Mouse (Mus musculus) neural tube, embryonic 11.5 days (tissue): ENCODE results near the gene Atp2c1. TPM values are rescaled to one million over a fixed set of nuclear protein-coding genes. Genes with fewer than 3 reads are reported as not detected.

Experiments
- ATAC-seq: fragments of 200-750 bp; cut with Nextera tagmentation; 2 replicates; pipeline ENCODE4 v1.8.0; 2017; ENCODE audit warnings: moderate number of reproducible peaks, mild to moderate bottlenecking, moderate TSS enrichment, moderate library complexity; ENCODE audit not compliant: insufficient read depth, low FRiP score, low TSS enrichment
- DNase-seq: peaks from one replicate; pipeline ENCODE4 v3.0.0-alpha.2; 2015; ENCODE audit warnings: low spot score
- H3K27ac ChIP-seq: fragments of 300-500 bp; sonication (generic); 2 replicates; pipeline ENCODE4 v1.5.1; 2014; ENCODE audit warnings: low read depth, mild to moderate bottlenecking, low read length
- H3K27me3 ChIP-seq: fragments of 300-500 bp; sonication (generic); 2 replicates; pipeline ENCODE4 v1.6.1; 2014; ENCODE audit warnings: mild to moderate bottlenecking, low read length, mixed read lengths; ENCODE audit not compliant: control insufficient read depth, insufficient read depth
- H3K36me3 ChIP-seq: fragments of 300-500 bp; sonication (generic); 2 replicates; pipeline ENCODE4 v1.6.1; 2014; ENCODE audit warnings: mild to moderate bottlenecking, low read length, moderate library complexity, mixed read lengths; ENCODE audit not compliant: control insufficient read depth, insufficient read depth
- H3K4me1 ChIP-seq: fragments of 300-500 bp; sonication (generic); 2 replicates; pipeline ENCODE4 v1.6.1; 2014; ENCODE audit warnings: low read length, mixed read lengths; ENCODE audit not compliant: control insufficient read depth, insufficient read depth
- H3K4me2 ChIP-seq: fragments of 300-500 bp; sonication (generic); 2 replicates; pipeline ENCODE4 v1.6.1; 2014; ENCODE audit warnings: low read depth, mild to moderate bottlenecking, moderate library complexity
- H3K4me3 ChIP-seq: fragments of 300-500 bp; sonication (generic); 2 replicates; pipeline ENCODE4 v1.5.1; 2014; ENCODE audit warnings: low read depth, low read length
- H3K9ac ChIP-seq: fragments of 300-500 bp; sonication (generic); 2 replicates; pipeline ENCODE4 v1.6.1; 2014; ENCODE audit warnings: mild to moderate bottlenecking, low read length
- H3K9me3 ChIP-seq: fragments of 300-500 bp; sonication (generic); 2 replicates; pipeline ENCODE4 v1.6.1; 2016; ENCODE audit warnings: low read length; ENCODE audit not compliant: control insufficient read depth
- WGBS: fragments of 180-500 bp; shearing (Covaris S2); extraction: QIAGEN DNeasy Blood & Tissue Kit; methylation state at CpG from one replicate; pipeline ENCODE4 v1.1.7; 2014; 5-methylcytosine and 5-hydroxymethylcytosine counted together
- polyA plus RNA-seq: library from polyadenylated mRNA; unstranded; fragments of >200 nt; fragmentation: Nextera tagmentation; extraction: Ambion mirVana; gene quantifications from 2 replicates; pipeline ENCODE4 v1.2.1, GENCODE M21; 2014

Gene Atp2c1
- polyA plus RNA-seq, 1 experiment from 2014 or later = 91.5 TPM

DNA sequence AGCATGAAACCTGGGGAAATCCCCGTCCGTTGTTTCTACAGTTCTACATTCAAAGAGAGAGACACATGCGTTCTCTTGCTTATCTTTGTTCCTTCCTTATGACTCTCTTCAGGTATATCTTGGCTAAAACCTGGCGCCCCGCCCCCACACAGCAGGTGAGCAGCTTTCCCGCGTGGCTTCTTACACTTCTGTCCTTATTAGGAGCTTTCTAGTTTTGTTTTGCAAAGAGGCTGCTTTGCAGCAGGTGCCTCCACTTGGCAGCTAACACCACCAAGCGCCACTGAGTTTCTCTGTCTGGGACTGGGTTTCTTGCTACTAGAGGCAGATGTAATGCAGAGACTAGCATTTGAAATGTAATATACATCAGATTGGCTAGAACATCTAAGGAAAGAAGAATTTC is 10.4 kb upstream of the Atp2c1 start:
- DNase-seq (no peak), ATAC-seq (no peak)
- Histone ChIP-seq H3K4me2 (no peak overlapping the region), H3K27me3 (no peaks in the 10 kb centered on the region), H3K9me3 (no peaks in the 10 kb centered on the region), H3K9ac (no peak overlapping the region), H3K4me3 (no peak overlapping the region), H3K4me1 (peaks cover 7% of the 10 kb centered on the region), H3K27ac (no peak overlapping the region), H3K36me3 (no peaks in the 10 kb centered on the region)
- 35% methylated on average over 8 of the region's 8 CpGs for WGBS

GRCm38 (mm10) chr9:105536877-105537276 is 9.8 kb upstream of the Atp2c1 start:
- Histone ChIP-seq H3K4me2 (no peak overlapping the region), H3K4me3 (no peak overlapping the region), H3K9me3 (no peaks in the 10 kb centered on the region), H3K9ac (no peak overlapping the region), H3K27ac (no peak overlapping the region), H3K27me3 (no peaks in the 10 kb centered on the region), H3K36me3 (no peaks in the 10 kb centered on the region), H3K4me1 (peaks cover 7% of the 10 kb centered on the region)
- ATAC-seq = no peak
- 41% methylated on average over 10 of the region's 10 CpGs for WGBS
- DNase-seq = no peak

- Histone ChIP-seq H3K4me1 (no peaks in the 10 kb centered on the region), H3K27ac (no peak overlapping the region), H3K4me2 (no peak overlapping the region), H3K27me3 (no peaks in the 10 kb centered on the region), H3K36me3 (no peaks in the 10 kb centered on the region), H3K9ac (no peak overlapping the region), H3K4me3 (no peak overlapping the region), H3K9me3 (no peaks in the 10 kb centered on the region)
- no peak for ATAC-seq
- no peak for DNase-seq
- 73% methylated on average over 4 of the region's 4 CpGs for WGBS
Measured at GRCm38 (mm10) chr9:105525355-105525754, 1.8 kb downstream of the Atp2c1 start.

DNA sequence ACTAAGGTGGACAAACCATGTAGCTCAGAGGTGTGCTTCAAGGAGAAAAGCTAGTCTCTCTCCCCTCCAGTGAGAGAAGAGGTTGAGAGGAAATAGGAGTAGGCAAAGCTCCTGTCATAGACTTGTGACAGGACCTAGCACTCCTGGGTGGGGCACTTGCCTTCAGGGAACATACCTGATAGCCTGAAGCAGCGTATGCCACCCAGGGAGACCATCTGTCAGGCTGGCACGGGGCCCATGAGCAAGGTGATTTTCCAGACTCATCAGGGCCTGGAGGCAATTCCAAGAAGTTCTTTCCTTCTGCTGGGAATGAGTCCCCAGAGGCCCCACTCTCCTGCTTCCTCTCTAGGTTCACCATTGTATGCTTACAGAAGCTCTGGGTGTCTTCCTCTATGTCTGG is 4.1 kb downstream of the Atp2c1 start:
- ATAC-seq (no peak), DNase-seq (no peak)
- no peak overlapping the region for H3K9ac ChIP-seq
- no peaks in the 10 kb centered on the region for H3K27me3 ChIP-seq
- no peaks in the 10 kb centered on the region for H3K4me1 ChIP-seq
- H3K27ac ChIP-seq = no peak overlapping the region
- no peaks in the 10 kb centered on the region for H3K36me3 ChIP-seq
- no peaks in the 10 kb centered on the region for H3K9me3 ChIP-seq
- no peak overlapping the region for H3K4me2 ChIP-seq
- 65% methylated on average over 2 of the region's 2 CpGs for WGBS
- no peak overlapping the region for H3K4me3 ChIP-seq

DNA sequence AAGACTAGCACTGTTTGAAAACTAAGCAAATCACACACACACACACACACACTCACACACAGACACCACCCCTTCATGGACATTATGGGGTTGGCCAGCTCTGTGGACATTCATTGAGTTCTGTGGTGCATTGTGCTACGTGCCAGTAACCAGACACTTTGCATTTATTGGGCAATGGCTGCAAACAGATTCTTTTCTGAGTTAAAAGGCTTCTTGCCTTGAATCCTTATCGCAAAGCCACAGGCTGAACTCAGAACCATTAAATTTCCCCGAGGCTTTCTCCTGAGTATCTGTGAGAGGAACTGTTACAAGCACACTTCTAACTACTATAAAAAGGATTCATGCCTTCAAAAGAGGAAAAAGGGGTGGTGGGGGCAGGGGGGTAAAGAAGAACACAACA is 5.1 kb downstream of the Atp2c1 start:
- 42% methylated on average over 3 of the region's 3 CpGs for WGBS
- Histone ChIP-seq H3K27me3 (no peaks in the 10 kb centered on the region), H3K27ac (no peak overlapping the region), H3K4me3 (no peak overlapping the region), H3K9ac (no peak overlapping the region), H3K9me3 (no peaks in the 10 kb centered on the region), H3K4me1 (no peaks in the 10 kb centered on the region), H3K4me2 (no peak overlapping the region), H3K36me3 (no peaks in the 10 kb centered on the region)
- DNase-seq = no peak
- no peak for ATAC-seq

GRCm38 (mm10) chr9:105520776-105521552 is 6.2 kb downstream of the Atp2c1 start:
- no peak for DNase-seq
- H3K4me2 ChIP-seq = no peak overlapping the region

DNA sequence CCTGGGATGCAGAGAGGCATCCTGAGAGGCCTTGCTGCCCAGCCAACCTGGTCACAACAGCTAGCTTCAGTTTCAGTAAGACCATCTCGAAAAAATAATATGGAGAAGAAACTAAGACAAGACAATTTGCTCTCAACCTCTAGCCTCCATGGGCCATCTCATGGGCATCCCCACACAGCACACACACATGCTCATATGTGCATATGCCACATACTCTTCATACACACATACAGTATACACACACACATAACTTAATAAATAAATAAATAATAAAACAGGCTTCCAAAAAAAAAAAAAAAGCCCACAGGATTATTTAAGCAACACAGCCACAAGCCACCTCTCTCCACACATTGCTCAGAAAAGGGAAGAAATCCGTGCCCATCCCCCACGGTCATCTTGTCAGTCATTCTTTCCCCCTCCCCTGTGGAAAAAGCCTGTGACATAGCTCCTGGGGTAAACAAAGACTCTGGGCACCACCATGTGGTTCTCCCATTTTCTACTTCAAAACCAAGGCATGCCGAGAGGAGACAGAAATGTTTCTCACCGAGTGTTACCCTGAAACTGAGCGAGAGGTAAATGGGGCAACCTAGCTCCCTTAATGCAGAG is 7.7 kb downstream of the Atp2c1 start:
- Histone ChIP-seq H3K4me2 (no peak overlapping the region), H3K4me1 (no peaks in the 10 kb centered on the region), H3K27ac (no peak overlapping the region), H3K36me3 (no peaks in the 10 kb centered on the region), H3K27me3 (no peaks in the 10 kb centered on the region), H3K4me3 (no peak overlapping the region), H3K9ac (no peak overlapping the region), H3K9me3 (no peaks in the 10 kb centered on the region)
- WGBS = 54% methylated on average over 6 of the region's 6 CpGs
- ATAC-seq (no peak), DNase-seq (no peak)

More at GRCm38 (mm10) chr9:105520776-105521552, 6.2 kb downstream of the Atp2c1 start:
- H3K4me1 ChIP-seq = no peaks in the 10 kb centered on the region
- WGBS = 52% methylated on average over 24 of the region's 24 CpGs
- no peak overlapping the region for H3K4me3 ChIP-seq
- no peak overlapping the region for H3K9ac ChIP-seq
- H3K36me3 ChIP-seq = no peaks in the 10 kb centered on the region
- ATAC-seq = no peak
- H3K9me3 ChIP-seq = no peaks in the 10 kb centered on the region
- H3K27me3 ChIP-seq = no peaks in the 10 kb centered on the region
- H3K27ac ChIP-seq = no peak overlapping the region

DNA sequence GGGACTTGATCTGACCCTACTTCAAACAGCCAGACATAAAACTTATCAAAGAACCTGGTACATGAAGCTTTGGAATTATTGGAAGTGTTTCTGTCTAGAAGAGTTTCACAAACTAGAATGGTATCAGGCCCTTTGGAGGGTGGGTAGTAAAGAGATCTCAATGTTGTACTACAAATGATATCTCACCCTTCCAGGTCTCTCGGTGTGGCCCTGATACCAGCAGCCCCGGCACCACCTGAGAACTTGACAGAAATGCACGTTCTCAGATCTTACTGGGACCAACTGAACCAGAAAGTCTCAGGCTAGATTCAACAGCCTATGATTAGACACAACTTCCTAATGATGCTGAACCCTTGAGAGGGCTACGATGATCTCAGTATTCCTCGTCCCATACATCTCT is 23.4 kb downstream of the Atp2c1 start:
- H3K27me3 ChIP-seq = no peaks in the 10 kb centered on the region
- H3K4me2 ChIP-seq = no peak overlapping the region
- ATAC-seq (no peak), DNase-seq (no peak)
- no peak overlapping the region for H3K4me3 ChIP-seq
- H3K9ac ChIP-seq = no peak overlapping the region
- H3K9me3 ChIP-seq = no peaks in the 10 kb centered on the region
- no peaks in the 10 kb centered on the region for H3K36me3 ChIP-seq
- no peaks in the 10 kb centered on the region for H3K4me1 ChIP-seq
- no peak overlapping the region for H3K27ac ChIP-seq
- WGBS = 93% methylated on average over 5 of the region's 5 CpGs

- Histone ChIP-seq H3K27ac (no peak overlapping the region), H3K27me3 (no peaks in the 10 kb centered on the region), H3K36me3 (no peaks in the 10 kb centered on the region), H3K4me2 (no peak overlapping the region), H3K4me3 (no peak overlapping the region), H3K9me3 (no peaks in the 10 kb centered on the region), H3K4me1 (no peaks in the 10 kb centered on the region), H3K9ac (no peak overlapping the region)
- WGBS = 56% methylated on average over 4 of the region's 4 CpGs
- no peak for ATAC-seq
- no peak for DNase-seq
Measured at GRCm38 (mm10) chr9:105502389-105502788, 24.7 kb downstream of the Atp2c1 start.
